Comparison of ENCODE assay signal across 19 mouse cellular contexts in genomic region chr5:90988149-90988548, GRCm38 (mm10). TPM values are rescaled to one million over a fixed set of nuclear protein-coding genes. Genes with fewer than 3 reads are reported as not detected.
DNase-seq lines count a peak whose midpoint lies in the region; ATAC-seq and TF ChIP-seq lines count a peak whose summit lies in the region.
"Had no signal": no experiment of that assay in that cellular context is flagged by ENCODE, and none has a peak within 500 bp of the region (broad histone marks: within the 10 kb centered on the region; RNA-seq: fewer than 3 reads in every experiment).

No protein-coding gene starts in this region.

- no peaks in the 10 kb centered on the region for H3K27me3 ChIP-seq in forebrain, embryonic 11.5 days (ENCODE audit: control insufficient read depth, insufficient read depth, low read length)
- H3K27me3 ChIP-seq in forebrain, embryonic 10.5 days (ENCODE audit: poor library complexity, severe bottlenecking), result no peaks in the 10 kb centered on the region
- no peaks in the 10 kb centered on the region for H3K27me3 ChIP-seq in forebrain, embryonic 13.5 days
- H3K27me3 ChIP-seq in forebrain, embryonic 16.5 days (replicated peaks; ENCODE audit: control insufficient read depth, insufficient read depth, low read length), result no peaks in the 10 kb centered on the region
- H3K27me3 ChIP-seq: CH12.LX; embryonic facial prominence, embryonic 12.5 days had no signal

- no peaks in the 10 kb centered on the region for H3K36me3 ChIP-seq in forebrain, embryonic 11.5 days (ENCODE audit: control insufficient read depth, insufficient read depth, low read length)
- peaks cover 15% of the 10 kb centered on the region for H3K36me3 ChIP-seq in forebrain, embryonic 10.5 days (replicated peaks)
- 0 out of 2 replicates have a peak, but pooled peaks cover 4% of the 10 kb centered on the region for H3K36me3 ChIP-seq in forebrain, embryonic 13.5 days (ENCODE audit: poor library complexity, severe bottlenecking)
- no peaks in the 10 kb centered on the region for H3K36me3 ChIP-seq in forebrain, embryonic 16.5 days (ENCODE audit: control insufficient read depth, insufficient read depth)
- H3K36me3 ChIP-seq: embryonic facial prominence, embryonic 12.5 days; G1E had no signal

- no peak for TF ChIP-seq CTCF in brain, embryonic 14.5 days (IDR thresholded peaks at IDR 0.05; ENCODE audit: borderline replicate concordance, extremely low read depth, insufficient read depth, insufficient read length)

- H3K4me1 ChIP-seq in forebrain, embryonic 11.5 days (replicated peaks; ENCODE audit: control insufficient read depth, insufficient read depth, low read length), result no peaks in the 10 kb centered on the region; the same call in 1 of the 2 replicates
- peaks cover 16% of the 10 kb centered on the region for H3K4me1 ChIP-seq in forebrain, embryonic 10.5 days
- H3K4me1 ChIP-seq in forebrain, embryonic 13.5 days, result peaks cover 20% of the 10 kb centered on the region; the same call in 1 of the 2 replicates
- H3K4me1 ChIP-seq in forebrain, embryonic 16.5 days (replicated peaks; ENCODE audit: control insufficient read depth, insufficient read depth, low read length), result no peaks in the 10 kb centered on the region
- H3K4me1 ChIP-seq: embryonic facial prominence, embryonic 10.5 days; embryonic facial prominence, embryonic 12.5 days had no signal

- H3K9ac ChIP-seq in forebrain, embryonic 11.5 days (ENCODE audit: low read length), result no peak overlapping the region
- no peak overlapping the region for H3K9ac ChIP-seq in forebrain, embryonic 13.5 days
- no peak overlapping the region for H3K9ac ChIP-seq in forebrain, embryonic 16.5 days (replicated peaks; ENCODE audit: low read depth, low read length)
- H3K9ac ChIP-seq: embryonic facial prominence, embryonic 12.5 days had no signal

- H3K4me3 ChIP-seq in forebrain, embryonic 11.5 days (ENCODE audit: low read depth, low read length), result no peak overlapping the region
- H3K4me3 ChIP-seq in forebrain, embryonic 10.5 days, result no peak overlapping the region
- no peak overlapping the region for H3K4me3 ChIP-seq in forebrain, embryonic 13.5 days
- no peak overlapping the region for H3K4me3 ChIP-seq in forebrain, embryonic 16.5 days (replicated peaks; ENCODE audit: low read length)
- H3K4me3 ChIP-seq: embryonic facial prominence, embryonic 10.5 days; embryonic facial prominence, embryonic 12.5 days had no signal

- H3K4me2 ChIP-seq in forebrain, embryonic 11.5 days (ENCODE audit: low read depth, low read length, severe bottlenecking), result no peak overlapping the region
- no peak overlapping the region for H3K4me2 ChIP-seq in forebrain, embryonic 13.5 days
- H3K4me2 ChIP-seq in forebrain, embryonic 16.5 days (ENCODE audit: low read length), result no peak overlapping the region
- H3K4me2 ChIP-seq: embryonic facial prominence, embryonic 12.5 days had no signal

- TF ChIP-seq POLR2A in brain, embryonic 14.5 days (IDR thresholded peaks at IDR 0.05; ENCODE audit: borderline replicate concordance, extremely low read depth, insufficient read depth, insufficient read length, poor library complexity, severe bottlenecking), result no peak

- H3K9me3 ChIP-seq in forebrain, embryonic 11.5 days (ENCODE audit: control insufficient read depth, low read length), result no peaks in the 10 kb centered on the region
- H3K9me3 ChIP-seq in forebrain, embryonic 10.5 days, result no peaks in the 10 kb centered on the region; the same call in 1 of the 2 replicates
- no peaks in the 10 kb centered on the region for H3K9me3 ChIP-seq in forebrain, embryonic 13.5 days (replicated peaks)
- H3K9me3 ChIP-seq in forebrain, embryonic 16.5 days (ENCODE audit: control insufficient read depth, low read length), result no peaks in the 10 kb centered on the region
- H3K9me3 ChIP-seq: embryonic facial prominence, embryonic 10.5 days; embryonic facial prominence, embryonic 12.5 days; G1E had no signal

- DNase-seq in forebrain, embryonic 11.5 days (ENCODE audit: low spot score), result no peak
- no peak for DNase-seq in forebrain, embryonic 10.5 days (ENCODE audit: extremely low spot score, low spot score)
- peak; percentile 62 for DNase-seq in brain, embryonic 14.5 days (ENCODE audit: low read depth)
- DNase-seq: adrenal gland, adult 2 months; adrenal gland, postnatal 10 days; adrenal gland, postnatal 25 days; B cell, adult 2 months; cerebellum, adult 11-12 months; cerebellum, adult 2 months; cerebellum, adult 9-10 months; cerebellum, postnatal 10 days; cerebellum, postnatal 25 days had no signal

- ATAC-seq in forebrain, embryonic 11.5 days (replicated peaks; ENCODE audit: low FRiP score), result peak; percentile 34; the same call in 1 of the 2 replicates
- peak; percentile 51; the same call in 1 of the 2 replicates for ATAC-seq in forebrain, embryonic 13.5 days
- ATAC-seq in forebrain, embryonic 16.5 days, result no peak
- ATAC-seq: CD4-positive, CD25-positive, alpha-beta regulatory T cell, adult 4 months had no signal

- H3K27ac ChIP-seq in forebrain, embryonic 11.5 days (ENCODE audit: low read depth, low read length), result no peak overlapping the region
- no peak overlapping the region for H3K27ac ChIP-seq in forebrain, embryonic 10.5 days
- H3K27ac ChIP-seq in forebrain, embryonic 13.5 days, result no peak overlapping the region
- no peak overlapping the region for H3K27ac ChIP-seq in forebrain, embryonic 16.5 days (ENCODE audit: low read length)
- H3K27ac ChIP-seq: embryonic facial prominence, embryonic 10.5 days; embryonic facial prominence, embryonic 12.5 days had no signal

- WGBS in forebrain, embryonic 11.5 days, result 46% methylated on average over 3 of the region's 3 CpGs
- WGBS in forebrain, embryonic 10.5 days, result 55% methylated on average over 3 of the region's 3 CpGs
- WGBS in forebrain, embryonic 13.5 days, result 22% methylated on average over 3 of the region's 3 CpGs
- 18% methylated on average over 3 of the region's 3 CpGs for WGBS in forebrain, embryonic 16.5 days

RNA-seq across cellular contexts. Expression of gene Epgn, which starts 39.1 kb away (rescaled TPM):
- 0.24 and 0.33 TPM in 2 replicates for polyA plus RNA-seq in forebrain, embryonic 11.5 days (2014; fragmentation: Nextera tagmentation; extraction: Ambion mirVana)
- polyA plus RNA-seq in forebrain, embryonic 10.5 days (2016; fragmentation: Nextera tagmentation; extraction: Ambion mirVana), result 0.10 and 0.34 TPM in 2 replicates
- 0.09 and 0.23 TPM in 2 replicates for polyA plus RNA-seq in forebrain, embryonic 13.5 days (2015; fragmentation: Nextera tagmentation; extraction: Ambion mirVana)
- 0.31 TPM in 1 of 2 replicates, not detected in the other for polyA plus RNA-seq in forebrain, embryonic 16.5 days (2015; fragmentation: Nextera tagmentation; extraction: Ambion mirVana)
- 0.26 and 0.39 TPM in 2 replicates for polyA plus RNA-seq in brain, embryonic 14.5 days (2012; rRNA removed)
- polyA plus RNA-seq: adrenal gland, adult 2 months; CD4-positive, CD25-positive, alpha-beta regulatory T cell, adult 4 months; G1E had no signal

RNA-seq across cellular contexts. Expression of gene Mthfd2l, which starts 57.2 kb away (rescaled TPM):
- 78.3 and 85.0 TPM in 2 replicates for polyA plus RNA-seq in forebrain, embryonic 11.5 days (2014; fragmentation: Nextera tagmentation; extraction: Ambion mirVana)
- 56.4 and 59.6 TPM in 2 replicates for polyA plus RNA-seq in forebrain, embryonic 10.5 days (2016; fragmentation: Nextera tagmentation; extraction: Ambion mirVana)
- polyA plus RNA-seq in forebrain, embryonic 13.5 days (2015; fragmentation: Nextera tagmentation; extraction: Ambion mirVana), result 86.5 and 97.2 TPM in 2 replicates
- 58.7 and 62.8 TPM in 2 replicates for polyA plus RNA-seq in forebrain, embryonic 16.5 days (2015; fragmentation: Nextera tagmentation; extraction: Ambion mirVana)
- polyA plus RNA-seq in brain, embryonic 14.5 days (2012; rRNA removed), result 64.9 and 81.9 TPM in 2 replicates
